Mouse (Mus musculus): Measurements from ENCODE around the gene Usp18.

DNA sequence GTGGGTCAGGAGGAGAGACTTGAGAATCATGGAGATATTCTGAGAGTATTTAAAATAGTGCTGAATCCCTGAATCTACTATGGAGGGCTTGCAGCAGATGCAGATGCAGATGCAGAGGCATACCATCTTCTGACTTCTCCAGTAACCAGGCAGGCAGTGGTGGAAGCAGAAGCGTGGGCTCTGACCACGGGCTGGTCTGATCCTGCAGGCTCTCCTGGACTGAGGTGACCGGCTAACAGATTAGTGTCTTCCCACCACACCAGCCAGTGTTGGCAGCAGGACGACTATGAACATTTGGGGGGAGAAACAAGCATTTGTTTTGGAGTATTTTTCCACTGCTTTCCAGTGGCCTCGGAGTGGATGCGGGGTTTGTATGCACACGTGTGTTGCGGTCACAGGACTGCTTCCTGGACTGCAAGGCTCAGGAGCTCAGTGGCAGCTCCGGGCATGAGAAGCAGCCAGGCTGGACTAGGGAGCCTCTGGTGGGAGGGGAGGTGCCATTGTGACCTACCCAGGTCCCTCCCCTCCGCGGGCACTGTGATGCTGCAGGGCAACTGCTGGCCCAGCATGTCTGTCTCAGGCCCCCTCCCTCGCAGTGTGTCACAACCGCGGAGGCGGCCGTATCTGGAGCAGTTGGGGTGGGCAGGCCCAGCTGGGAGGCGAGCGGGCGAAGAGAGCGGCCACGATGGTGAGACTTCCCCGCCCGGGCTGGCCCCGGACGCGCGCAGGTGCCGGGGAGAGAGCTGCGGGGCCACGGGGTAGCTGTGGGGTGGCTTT lies 35.4 kb upstream of the Usp18 start, which contains the start of gene Tuba8:
- no peak for TF ChIP-seq CTCF (IDR thresholded peaks at IDR 0.05)
- 0 out of 2 replicates have a peak, but pooled peaks have one; percentile 18 for TF ChIP-seq EP300 (IDR thresholded peaks at IDR 0.05)
